Mouse (Mus musculus) heart, postnatal 0 days (tissue): ENCODE measurements around the gene Pycard. TPM values are rescaled to one million over a fixed set of nuclear protein-coding genes. Genes with fewer than 3 reads are reported as not detected.

Experiments used
- ATAC-seq: fragments of 200-750 bp; cut with Nextera tagmentation; 2 replicates; pipeline ENCODE4 v1.8.0; 2017; ENCODE audit warnings: low read depth, moderate number of reproducible peaks, moderate library complexity; ENCODE audit not compliant: insufficient read depth
- DNase-seq: peaks from one replicate; pipeline ENCODE4 v3.0.0-alpha.2; 2016; ENCODE audit warnings: low spot score
- H3K27ac ChIP-seq: fragments of 300-500 bp; sonication (generic); 2 replicates; pipeline ENCODE4 v1.5.1; 2014; ENCODE audit warnings: low read depth, mild to moderate bottlenecking
- H3K27me3 ChIP-seq: fragments of 300-500 bp; sonication (generic); 2 replicates; pipeline ENCODE4 v1.6.1; 2014; ENCODE audit warnings: low read length, mixed read lengths; ENCODE audit not compliant: control insufficient read depth, insufficient read depth
- H3K36me3 ChIP-seq: fragments of 300-500 bp; sonication (generic); replicated peaks from 2 replicates; pipeline ENCODE4 v1.6.1; 2014; ENCODE audit warnings: low read length, mixed read lengths; ENCODE audit not compliant: control insufficient read depth, insufficient read depth
- H3K4me1 ChIP-seq: fragments of 300-500 bp; sonication (generic); 2 replicates; pipeline ENCODE4 v1.6.1; 2014; ENCODE audit warnings: antibody characterized with exemption; ENCODE audit not compliant: control insufficient read depth, insufficient read depth
- H3K4me2 ChIP-seq: fragments of 300-500 bp; sonication (generic); 2 replicates; pipeline ENCODE4 v1.6.1; 2014; ENCODE audit warnings: low read depth, mild to moderate bottlenecking, low read length, moderate library complexity
- H3K4me3 ChIP-seq: fragments of 300-500 bp; sonication (generic); 2 replicates; pipeline ENCODE4 v1.5.1; 2014; ENCODE audit warnings: low read depth, low read length
- H3K9ac ChIP-seq: fragments of 300-500 bp; sonication (generic); replicated peaks from 2 replicates; pipeline ENCODE4 v1.6.1; 2014; ENCODE audit warnings: low read depth, low read length, mixed read lengths
- H3K9me3 ChIP-seq: fragments of 300-500 bp; sonication (generic); replicated peaks from 2 replicates; pipeline ENCODE4 v1.6.1; 2016; ENCODE audit warnings: low read length; ENCODE audit not compliant: control insufficient read depth
- CTCF ChIP-seq: IDR thresholded peaks from 2 replicates; pipeline ENCODE4 v1.5.1; 2016; ENCODE audit warnings: antibody characterized with exemption, control low read depth, low read depth
- EP300 ChIP-seq: IDR thresholded peaks from 2 replicates; pipeline ENCODE4 v1.6.1; 2016; ENCODE audit warnings: antibody characterized with exemption, low read depth
- WGBS: fragments of 180-500 bp; shearing (Covaris S2); extraction: QIAGEN DNeasy Blood & Tissue Kit; methylation state at CpG from one replicate; pipeline ENCODE4 v1.1.7; 2014; 5-methylcytosine and 5-hydroxymethylcytosine counted together
- polyA plus RNA-seq: library from polyadenylated mRNA; unstranded; fragments of >200 nt; fragmentation: Nextera tagmentation; extraction: Ambion mirVana; gene quantifications from 2 replicates; pipeline ENCODE4 v1.2.1, GENCODE M21; 2015
- total RNA-seq: library from RNA; depleted of rRNA; stranded (reverse); fragments of >200 nt; gene quantifications from 2 replicates; pipeline ENCODE4 v1.2.3, GENCODE M21; 2014; ENCODE audit warnings: low replicate concordance

The Pycard gene
- total and polyA plus RNA-seq, 2 experiments from 2014 or later = 30.7 to 43.0 TPM

DNA sequence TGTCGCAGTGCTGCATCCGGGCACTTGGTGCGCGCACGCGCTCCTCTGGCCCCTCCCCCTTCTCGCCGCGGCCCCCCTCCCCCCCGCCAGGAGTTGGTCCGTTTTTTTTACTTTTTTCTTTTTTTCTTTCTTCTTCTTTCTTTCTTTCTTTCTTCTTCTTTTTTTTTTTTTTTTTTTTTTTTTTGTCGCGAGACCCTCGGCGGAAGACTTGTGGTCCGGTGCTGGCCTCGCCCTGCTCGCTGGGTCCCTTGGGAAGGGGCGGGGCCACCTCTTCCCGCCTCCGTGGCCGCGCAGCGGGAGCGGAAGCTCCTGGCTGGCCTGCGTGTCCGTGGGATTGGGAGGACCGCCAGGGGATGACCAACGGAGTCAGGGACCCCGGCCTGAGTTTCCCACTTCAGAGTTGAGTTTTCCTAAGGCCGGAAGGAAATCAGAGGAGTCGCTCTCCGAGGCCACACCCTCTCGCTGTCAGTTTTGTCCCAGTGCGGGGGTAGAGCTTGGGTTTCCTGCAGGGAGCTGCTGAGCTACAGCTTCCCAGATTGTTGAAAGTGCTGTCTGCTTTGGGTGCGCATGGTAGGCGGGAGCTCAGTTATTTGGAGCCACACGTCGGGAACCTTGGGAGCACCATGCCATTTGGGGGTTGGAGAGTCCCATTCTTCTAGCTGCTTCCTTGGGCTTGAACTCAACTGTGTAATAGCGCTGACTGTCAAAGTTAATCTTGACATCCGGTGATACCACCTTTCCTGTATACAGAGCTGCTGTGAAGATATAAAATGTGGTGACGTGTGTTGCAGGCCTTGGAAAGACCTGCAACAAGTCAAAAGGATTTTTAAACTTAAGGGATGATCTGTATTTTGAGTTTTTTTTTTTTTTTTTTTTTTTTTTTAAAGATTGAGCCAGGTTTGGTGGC, 25.5 kb downstream of the Pycard start:
- peak overlapping the region; percentile 97 for H3K27ac ChIP-seq
- H3K9ac ChIP-seq = peak overlapping the region; percentile 88
- H3K4me2 ChIP-seq = peak overlapping the region; percentile 71
- peaks cover 21% of the 10 kb centered on the region; the same call in 1 of the 2 replicates for H3K4me1 ChIP-seq
- WGBS = under 1% methylated on average over 41 of the region's 42 CpGs
- H3K36me3 ChIP-seq = peaks cover 35% of the 10 kb centered on the region
- ATAC-seq (peak; percentile 67), DNase-seq (peak; percentile 65)
- H3K4me3 ChIP-seq = peak overlapping the region; percentile 82
- H3K27me3 ChIP-seq = no peaks in the 10 kb centered on the region
- TF ChIP-seq CTCF (no peak), EP300 (no peak)
- H3K9me3 ChIP-seq = no peaks in the 10 kb centered on the region

DNA sequence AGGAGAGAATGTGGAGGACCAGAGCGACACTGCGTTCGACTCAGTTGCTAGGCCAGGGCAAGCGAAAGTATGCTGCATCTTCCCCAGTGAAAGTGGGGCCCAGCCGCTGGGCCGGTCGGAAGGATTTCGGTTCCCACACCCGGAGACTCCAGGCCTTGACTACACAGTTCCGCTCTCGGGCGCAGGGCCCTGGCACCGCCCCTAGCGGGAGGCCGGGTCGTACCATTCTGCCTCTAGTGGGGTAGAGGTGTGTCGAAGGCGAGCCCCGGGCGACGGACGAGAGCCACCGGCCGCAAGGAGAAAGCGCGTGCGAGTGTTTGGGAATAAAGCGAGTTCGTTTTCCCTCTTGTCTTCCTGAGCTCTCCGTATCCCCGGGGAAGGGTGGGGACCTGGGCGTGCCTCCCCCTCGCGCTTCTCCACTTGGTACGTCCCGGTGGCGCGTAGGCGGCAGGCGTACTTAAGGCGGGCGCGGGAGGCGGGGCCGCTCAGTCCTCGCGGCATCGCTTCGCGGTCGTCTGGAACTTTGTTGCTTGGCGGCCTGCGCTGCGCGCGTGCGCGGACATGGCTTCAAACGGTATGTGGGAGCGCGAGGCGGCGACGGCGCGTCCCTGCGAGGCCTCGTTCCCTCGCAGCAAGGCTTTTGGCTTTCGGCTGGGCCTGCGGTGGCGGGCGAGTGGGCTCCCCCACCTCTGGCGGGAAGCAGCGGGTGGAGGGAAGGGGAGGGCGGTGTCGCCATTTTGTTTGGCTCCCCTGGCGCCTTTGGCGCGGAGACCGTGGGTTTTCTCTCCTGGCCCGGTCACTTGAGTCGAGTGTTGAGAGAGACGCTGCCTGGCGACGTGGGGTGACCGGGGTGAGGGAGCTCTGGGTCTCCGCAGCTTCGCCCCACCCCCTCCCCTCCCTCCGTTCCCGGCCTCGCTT, 26.4 kb downstream of the Pycard start, which contains the start of gene Fus:
Gene Fus (plus strand): TSS at position 454 of the 918 bp plus-strand sequence.
- TF ChIP-seq CTCF (no peak; the same call in 1 of the 2 replicates), EP300 (peak; percentile 80; the same call in 1 of the 2 replicates)
- DNase-seq = peak; percentile 92
- H3K9me3 ChIP-seq = no peaks in the 10 kb centered on the region
- peak within 1 kb of the TSS; percentile 97 for H3K27ac ChIP-seq
- peaks cover 26% of the 10 kb centered on the region for H3K36me3 ChIP-seq
- ATAC-seq = peak; percentile 90
- H3K4me2 ChIP-seq = peak within 1 kb of the TSS; percentile 71
- peaks cover 21% of the 10 kb centered on the region; the same call in 1 of the 2 replicates for H3K4me1 ChIP-seq
- WGBS = under 1% methylated on average over 73 of the region's 92 CpGs
- H3K9ac ChIP-seq = peak within 1 kb of the TSS; percentile 88
- peak within 1 kb of the TSS; percentile 82 for H3K4me3 ChIP-seq
- H3K27me3 ChIP-seq = no peaks in the 10 kb centered on the region

DNA sequence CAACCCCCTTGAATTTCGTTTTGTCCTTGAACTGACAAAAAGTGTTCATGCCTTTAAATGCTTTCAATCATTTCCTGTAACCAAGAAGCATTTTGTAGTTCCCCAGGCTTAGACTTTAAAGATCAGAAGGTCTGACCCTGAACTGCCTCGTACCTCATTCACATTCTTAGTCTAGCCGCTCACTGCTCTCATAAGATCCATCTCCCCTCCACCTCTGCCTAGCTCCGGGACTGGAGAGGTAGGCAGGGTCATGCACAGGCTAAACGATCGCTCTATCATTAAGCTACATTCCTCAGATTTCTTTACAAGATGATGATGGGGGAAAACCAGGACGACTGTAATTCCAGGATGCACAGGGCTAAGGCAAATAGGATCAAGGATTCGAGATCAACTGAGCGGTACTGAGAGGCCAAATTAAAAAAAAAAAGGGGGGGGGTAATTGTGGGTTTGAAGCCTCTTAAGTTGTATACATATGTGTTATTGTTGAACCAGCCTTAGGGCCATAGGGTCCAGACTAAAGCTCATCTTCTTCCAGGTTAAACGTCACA, 27.2 kb downstream of the Pycard start:
- DNase-seq (peak; percentile 14), ATAC-seq (no peak)
- 11% methylated on average over 10 of the region's 10 CpGs for WGBS

DNA sequence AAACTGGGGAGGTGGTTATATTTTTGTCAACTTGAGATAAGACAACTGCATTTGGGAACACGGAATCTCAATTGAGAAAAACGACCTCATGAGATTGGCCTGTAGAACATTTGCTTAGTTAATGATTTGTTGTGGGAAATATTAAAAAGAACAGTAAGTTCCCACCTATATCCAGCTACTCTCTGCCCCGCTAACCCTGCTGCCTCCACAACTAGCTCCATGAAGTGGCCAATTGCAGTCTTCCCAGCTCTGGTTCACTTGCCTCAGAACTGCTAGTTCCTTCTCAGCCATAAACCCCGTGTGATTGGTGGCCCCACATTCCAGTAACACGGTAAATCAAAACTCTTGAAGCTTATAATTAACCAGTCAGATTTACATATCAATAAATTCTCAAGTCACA, 34.3 kb downstream of the Pycard start:
- Histone ChIP-seq H3K36me3 (no peaks in the 10 kb centered on the region), H3K9ac (no peak overlapping the region), H3K4me3 (no peak overlapping the region), H3K4me2 (no peak overlapping the region), H3K27me3 (no peaks in the 10 kb centered on the region), H3K4me1 (no peaks in the 10 kb centered on the region; the same call in 1 of the 2 replicates), H3K9me3 (no peaks in the 10 kb centered on the region), H3K27ac (no peak overlapping the region)
- TF ChIP-seq CTCF = no peak
- TF ChIP-seq EP300 = no peak
- 43% methylated on average over 5 of the region's 5 CpGs for WGBS
- ATAC-seq = no peak
- no peak for DNase-seq

More for the DNA sequence above, 27.2 kb downstream of the Pycard start:
- Histone ChIP-seq H3K4me3 (peak overlapping the region; percentile 82), H3K9ac (peak overlapping the region; percentile 88), H3K27ac (peak overlapping the region; percentile 97), H3K4me1 (peaks cover 21% of the 10 kb centered on the region; the same call in 1 of the 2 replicates), H3K36me3 (peaks cover 18% of the 10 kb centered on the region), H3K9me3 (no peaks in the 10 kb centered on the region), H3K4me2 (peak overlapping the region; percentile 71), H3K27me3 (no peaks in the 10 kb centered on the region)
- TF ChIP-seq EP300 = no peak
- no peak for TF ChIP-seq CTCF
